Mouse (Mus musculus): Measurements from ENCODE around the gene Lgals1.

DNA sequence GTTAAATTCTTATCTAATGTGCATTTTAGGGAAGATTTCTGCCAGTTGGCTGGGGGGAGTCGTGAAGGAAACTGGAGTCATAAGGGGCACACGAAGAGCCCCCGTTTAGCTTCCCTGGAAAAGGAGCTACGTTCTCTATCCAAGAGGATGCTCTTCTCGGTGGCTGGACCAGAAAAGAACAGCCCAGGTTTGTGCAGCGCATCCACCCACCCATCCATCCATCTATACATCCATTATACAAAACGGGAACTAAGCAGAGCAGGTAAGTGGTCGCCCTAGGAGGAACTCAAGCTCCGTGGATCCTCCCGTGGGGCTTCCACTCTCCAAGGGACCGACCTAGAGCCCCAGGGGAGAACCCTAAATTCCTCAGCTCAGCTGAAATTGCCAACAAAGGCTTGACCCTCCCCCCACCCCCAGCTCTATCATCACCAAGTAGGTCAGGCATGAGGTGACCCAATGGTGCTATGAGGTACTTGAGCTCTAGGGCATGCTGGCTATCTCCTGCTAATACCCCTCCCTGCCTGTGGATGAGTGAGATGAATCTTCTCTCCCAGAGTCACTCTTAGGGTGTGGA lies 21.7 kb downstream of the Lgals1 start:
- no peak for TF ChIP-seq POLR2A (IDR thresholded peaks at IDR 0.05; ENCODE audit: low read depth, low read length)
- TF ChIP-seq MYC (IDR thresholded peaks at IDR 0.05; ENCODE audit: low read depth, low read length), result no peak
- no peak for TF ChIP-seq ZC3H11A (IDR thresholded peaks at IDR 0.05; ENCODE audit: low read depth, low read length)
- no peak for TF ChIP-seq NELFE (IDR thresholded peaks at IDR 0.05; ENCODE audit: low read depth, low read length)

All from CH12.LX (cell line).